Mouse (Mus musculus): ENCODE data around the gene Sly. TPM values are rescaled to one million over a fixed set of nuclear protein-coding genes. Genes with fewer than 3 reads are reported as not detected.

Sly gene
- not detected in 2 replicates for polyA plus RNA-seq (2012; rRNA removed; ENCODE audit: low replicate concordance)

GRCm38 (mm10) chrY:57186888-57187287 is at the start of gene Sly:
Gene Sly (plus strand): TSS chrY:57187188.

Measured in subcutaneous adipose tissue, adult 2 months (tissue).